Mouse (Mus musculus): ENCODE results near the gene Zhx3. TPM values are rescaled to one million over a fixed set of nuclear protein-coding genes. Genes with fewer than 3 reads are reported as not detected.

The Zhx3 gene
- polyA plus RNA-seq, 1 experiment: 1.1 TPM

DNA sequence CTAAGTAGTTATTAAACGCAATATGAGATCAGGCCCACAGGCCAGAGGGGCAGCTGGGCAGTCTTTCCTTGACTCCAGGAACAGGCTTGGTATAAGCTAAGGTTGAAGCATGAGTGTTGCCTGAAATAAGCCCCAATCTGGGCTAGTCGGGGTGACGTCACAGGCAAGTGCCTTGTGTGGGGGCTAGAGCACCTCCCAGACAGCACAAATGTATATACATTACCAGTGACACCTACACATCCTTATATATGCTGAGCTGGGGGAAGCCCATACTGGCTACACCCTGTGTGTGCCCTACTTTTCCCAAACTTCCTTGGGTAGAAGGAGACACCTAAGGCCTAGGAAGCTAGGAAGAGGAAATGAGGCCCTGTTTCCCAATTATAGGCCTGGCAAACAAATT, 143.8 kb downstream of the Zhx3 start:
- Histone ChIP-seq H3K9me3 (replicated peaks; ENCODE audit: control insufficient read depth, insufficient read depth, low read length, poor library complexity, severe bottlenecking) (no peaks in the 10 kb centered on the region), H3K27me3 (ENCODE audit: control insufficient read depth, insufficient read depth, low read length, poor library complexity, severe bottlenecking) (no peaks in the 10 kb centered on the region), H3K36me3 (ENCODE audit: control insufficient read depth, insufficient read depth, low read length, poor library complexity, severe bottlenecking) (no peaks in the 10 kb centered on the region), H3K27ac (ENCODE audit: insufficient read depth, low read length) (no peak overlapping the region), H3K4me3 (ENCODE audit: low read depth, low read length) (no peak overlapping the region), H3K9ac (ENCODE audit: low read depth, poor library complexity, severe bottlenecking) (no peak overlapping the region), H3K4me1 (ENCODE audit: control insufficient read depth, insufficient read depth, low read length) (peaks cover 3% of the 10 kb centered on the region)
- no peak for TF ChIP-seq EP300 (IDR thresholded peaks at IDR 0.05; ENCODE audit: insufficient read depth, low read depth, low read length)
- TF ChIP-seq CTCF (IDR thresholded peaks at IDR 0.05; ENCODE audit: low read depth, low read length): no peak
- no peak for TF ChIP-seq POLR2A (IDR thresholded peaks at IDR 0.05; ENCODE audit: insufficient read depth, low read length)

DNA sequence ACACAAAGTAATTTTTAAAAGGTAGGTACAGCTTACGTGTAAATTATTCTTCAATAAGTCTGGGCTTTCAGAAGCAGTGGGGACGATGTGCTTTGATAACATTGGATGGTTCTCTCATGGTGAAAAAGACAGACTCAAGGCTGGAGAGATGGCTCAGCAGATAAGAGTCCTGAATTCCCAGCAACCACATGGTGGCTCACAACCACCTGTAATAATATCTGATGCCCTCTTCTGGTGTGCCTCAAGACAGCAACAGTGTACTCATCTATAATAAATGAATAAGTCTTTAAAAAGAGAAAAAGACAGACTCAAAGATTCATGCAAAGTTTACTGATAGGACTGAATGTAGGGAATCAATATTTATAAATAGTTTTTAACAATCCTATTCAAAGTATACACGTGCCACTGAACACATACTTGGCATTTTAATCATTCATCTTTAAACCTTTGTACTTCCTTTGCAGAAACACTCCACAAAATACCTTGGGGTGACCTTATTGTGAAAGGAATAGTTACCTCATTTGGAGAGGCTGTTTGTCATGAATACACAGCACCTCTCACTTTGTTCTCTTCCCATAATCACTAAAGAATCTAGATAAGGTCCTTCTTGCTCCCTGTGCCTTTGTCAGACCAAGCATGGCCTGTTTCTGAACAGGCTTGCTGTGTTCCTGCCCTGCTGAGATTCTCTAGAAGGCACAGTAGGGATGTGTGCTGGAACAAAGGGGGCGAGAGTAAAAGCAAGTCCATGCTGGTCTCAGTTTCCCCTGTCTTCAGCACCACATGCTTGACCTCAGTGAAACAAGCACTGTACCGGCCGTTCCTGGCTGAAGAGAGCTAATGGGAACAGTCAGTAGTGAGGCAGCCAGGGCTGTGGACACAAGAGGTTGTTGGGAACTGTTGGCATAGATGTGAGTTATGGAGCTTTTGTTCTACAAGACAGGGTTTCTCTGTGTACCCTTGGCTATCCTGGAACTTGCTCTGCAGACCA, 146.6 kb downstream of the Zhx3 start:
- no peak for TF ChIP-seq POLR2A (IDR thresholded peaks at IDR 0.05; ENCODE audit: insufficient read depth, low read length)
- TF ChIP-seq EP300 (IDR thresholded peaks at IDR 0.05; ENCODE audit: insufficient read depth, low read depth, low read length): no peak
- TF ChIP-seq CTCF (IDR thresholded peaks at IDR 0.05; ENCODE audit: low read depth, low read length): no peak
- no peak overlapping the region for H3K9ac ChIP-seq (ENCODE audit: low read depth, poor library complexity, severe bottlenecking)
- peaks cover 8% of the 10 kb centered on the region; the same call in 1 of the 2 replicates for H3K36me3 ChIP-seq (ENCODE audit: control insufficient read depth, insufficient read depth, low read length, poor library complexity, severe bottlenecking)
- no peaks in the 10 kb centered on the region for H3K9me3 ChIP-seq (replicated peaks; ENCODE audit: control insufficient read depth, insufficient read depth, low read length, poor library complexity, severe bottlenecking)
- no peak overlapping the region for H3K4me3 ChIP-seq (ENCODE audit: low read depth, low read length)
- H3K4me1 ChIP-seq (ENCODE audit: control insufficient read depth, insufficient read depth, low read length): no peaks in the 10 kb centered on the region
- no peak overlapping the region for H3K27ac ChIP-seq (ENCODE audit: insufficient read depth, low read length)
- no peaks in the 10 kb centered on the region for H3K27me3 ChIP-seq (ENCODE audit: control insufficient read depth, insufficient read depth, low read length, poor library complexity, severe bottlenecking)

DNA sequence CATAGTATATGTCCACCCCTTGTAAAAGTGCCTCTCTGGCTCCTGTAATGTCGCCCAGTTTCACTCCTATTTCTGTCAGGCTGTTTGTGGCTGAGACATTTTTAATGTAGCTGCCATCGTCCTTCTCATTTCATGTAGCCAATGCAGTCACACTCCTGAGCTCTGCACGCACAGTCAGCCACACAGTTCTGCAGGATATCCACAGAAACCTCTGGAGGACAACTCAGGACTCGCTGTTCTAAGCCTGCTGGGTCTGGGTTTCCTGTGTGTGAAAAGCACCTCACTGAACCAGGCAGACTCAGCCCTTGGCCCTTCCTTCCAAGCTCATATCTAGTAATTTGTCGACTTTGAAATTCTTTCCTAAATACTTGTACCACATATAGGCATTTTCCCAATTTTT, 148.3 kb downstream of the Zhx3 start:
- TF ChIP-seq CTCF (IDR thresholded peaks at IDR 0.05; ENCODE audit: low read depth, low read length) (no peak), POLR2A (IDR thresholded peaks at IDR 0.05; ENCODE audit: insufficient read depth, low read length) (no peak), EP300 (IDR thresholded peaks at IDR 0.05; ENCODE audit: insufficient read depth, low read depth, low read length) (no peak)
- Histone ChIP-seq H3K27ac (ENCODE audit: insufficient read depth, low read length) (no peak overlapping the region), H3K4me3 (ENCODE audit: low read depth, low read length) (no peak overlapping the region), H3K9ac (ENCODE audit: low read depth, poor library complexity, severe bottlenecking) (no peak overlapping the region), H3K27me3 (ENCODE audit: control insufficient read depth, insufficient read depth, low read length, poor library complexity, severe bottlenecking) (no peaks in the 10 kb centered on the region), H3K9me3 (replicated peaks; ENCODE audit: control insufficient read depth, insufficient read depth, low read length, poor library complexity, severe bottlenecking) (no peaks in the 10 kb centered on the region), H3K4me1 (ENCODE audit: control insufficient read depth, insufficient read depth, low read length) (no peaks in the 10 kb centered on the region), H3K36me3 (ENCODE audit: control insufficient read depth, insufficient read depth, low read length, poor library complexity, severe bottlenecking) (peaks cover 23% of the 10 kb centered on the region)

DNA sequence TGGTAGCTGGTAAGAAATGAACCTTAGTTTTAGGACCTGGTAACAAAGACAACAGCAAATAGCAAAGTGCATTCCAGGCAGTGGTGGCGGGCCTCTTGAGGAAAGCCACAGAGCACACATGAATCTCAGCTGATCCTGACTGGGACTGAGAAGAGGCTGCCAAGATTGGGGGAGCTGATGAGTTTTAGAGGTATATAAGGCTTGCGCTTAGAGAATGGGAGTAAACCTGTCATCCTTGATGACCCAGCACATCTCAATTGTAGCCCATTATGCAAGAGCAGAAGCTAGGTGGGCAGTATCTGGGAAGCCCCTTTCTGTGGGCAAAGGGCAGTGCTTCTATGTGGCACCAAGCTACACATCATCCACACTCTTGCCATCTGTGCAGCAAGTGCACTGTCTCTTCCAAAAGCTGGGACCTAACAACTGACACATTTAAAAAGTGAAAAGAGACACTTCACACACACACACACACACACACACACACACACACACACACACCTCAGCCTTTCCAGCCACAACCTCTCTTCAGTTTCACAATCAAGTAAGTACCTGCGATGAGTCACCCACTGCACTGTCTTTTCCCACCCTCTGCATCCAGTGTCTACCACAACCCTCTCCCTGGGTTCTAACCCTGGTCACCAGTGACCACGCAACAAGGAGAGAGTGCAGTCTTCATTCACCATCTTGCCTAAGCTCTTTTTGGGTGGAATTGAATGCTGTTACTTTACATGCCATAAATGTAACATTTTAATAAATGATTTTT, 149.0 kb downstream of the Zhx3 start:
- peaks cover 29% of the 10 kb centered on the region for H3K36me3 ChIP-seq (ENCODE audit: control insufficient read depth, insufficient read depth, low read length, poor library complexity, severe bottlenecking)
- TF ChIP-seq POLR2A (IDR thresholded peaks at IDR 0.05; ENCODE audit: insufficient read depth, low read length) (no peak), EP300 (IDR thresholded peaks at IDR 0.05; ENCODE audit: insufficient read depth, low read depth, low read length) (no peak), CTCF (IDR thresholded peaks at IDR 0.05; ENCODE audit: low read depth, low read length) (no peak)

DNA sequence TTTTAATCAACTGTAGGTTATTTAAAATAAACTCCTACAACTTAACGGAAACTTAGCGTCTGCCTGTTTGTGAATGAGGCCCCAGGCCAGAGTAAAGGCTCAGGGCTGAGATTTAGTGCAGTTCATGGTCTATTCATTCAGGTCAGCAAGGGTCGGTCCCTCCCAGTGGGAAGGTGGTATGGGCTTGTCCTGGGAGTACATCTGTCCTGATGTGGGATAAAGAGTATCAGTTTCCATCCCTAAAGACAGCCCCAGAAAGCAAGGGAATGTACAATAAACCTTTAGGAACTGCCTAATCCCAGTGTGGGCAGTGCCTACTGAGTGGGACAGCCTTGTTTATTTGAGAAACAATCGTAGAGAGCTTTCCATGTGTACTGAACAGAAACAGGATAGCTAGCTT, 150.1 kb downstream of the Zhx3 start:
- H3K27ac ChIP-seq (ENCODE audit: insufficient read depth, low read length): no peak overlapping the region
- no peaks in the 10 kb centered on the region for H3K27me3 ChIP-seq (ENCODE audit: control insufficient read depth, insufficient read depth, low read length, poor library complexity, severe bottlenecking)
- TF ChIP-seq CTCF (IDR thresholded peaks at IDR 0.05; ENCODE audit: low read depth, low read length): no peak
- TF ChIP-seq POLR2A (IDR thresholded peaks at IDR 0.05; ENCODE audit: insufficient read depth, low read length): no peak
- no peak for TF ChIP-seq EP300 (IDR thresholded peaks at IDR 0.05; ENCODE audit: insufficient read depth, low read depth, low read length)
- peaks cover 36% of the 10 kb centered on the region for H3K36me3 ChIP-seq (ENCODE audit: control insufficient read depth, insufficient read depth, low read length, poor library complexity, severe bottlenecking)
- H3K4me3 ChIP-seq (ENCODE audit: low read depth, low read length): no peak overlapping the region
- no peak overlapping the region for H3K9ac ChIP-seq (ENCODE audit: low read depth, poor library complexity, severe bottlenecking)
- no peaks in the 10 kb centered on the region for H3K9me3 ChIP-seq (replicated peaks; ENCODE audit: control insufficient read depth, insufficient read depth, low read length, poor library complexity, severe bottlenecking)
- H3K4me1 ChIP-seq (ENCODE audit: control insufficient read depth, insufficient read depth, low read length): no peaks in the 10 kb centered on the region

More for the DNA sequence above, 149.0 kb downstream of the Zhx3 start:
- Histone ChIP-seq H3K4me1 (ENCODE audit: control insufficient read depth, insufficient read depth, low read length) (no peaks in the 10 kb centered on the region), H3K4me3 (ENCODE audit: low read depth, low read length) (no peak overlapping the region), H3K27ac (ENCODE audit: insufficient read depth, low read length) (no peak overlapping the region), H3K9me3 (replicated peaks; ENCODE audit: control insufficient read depth, insufficient read depth, low read length, poor library complexity, severe bottlenecking) (no peaks in the 10 kb centered on the region), H3K9ac (ENCODE audit: low read depth, poor library complexity, severe bottlenecking) (no peak overlapping the region), H3K27me3 (ENCODE audit: control insufficient read depth, insufficient read depth, low read length, poor library complexity, severe bottlenecking) (no peaks in the 10 kb centered on the region)
